Mouse (Mus musculus) heart, postnatal 0 days (tissue): ENCODE data around the gene Pcgf5.

Source experiments
- CTCF ChIP-seq: IDR thresholded peaks from 2 replicates; pipeline ENCODE4 v1.5.1; 2016; ENCODE audit warnings: antibody characterized with exemption, control low read depth, low read depth
- EP300 ChIP-seq: IDR thresholded peaks from 2 replicates; pipeline ENCODE4 v1.6.1; 2016; ENCODE audit warnings: antibody characterized with exemption, low read depth

- TF ChIP-seq CTCF (no peak), EP300 (no peak)
These were observed 147.4 kb downstream of the Pcgf5 start for GRCm38 (mm10) chr19:36495555-36495954.
